Mouse (Mus musculus) E14TG2a.4 (cell line): ENCODE measurements around the gene Zfp637.
"Not testable (repeated sequence)": the region's sequence is repeated elsewhere in the genome, so short reads cannot be mapped to it uniquely, and the experiment has no call there.

Experiments
- H3K27me3 ChIP-seq: 2 replicates; pipeline ENCODE4 v1.6.1; 2014; ENCODE audit warnings: low read length, control low read depth; ENCODE audit not compliant: insufficient read depth
- H3K36me3 ChIP-seq: 2 replicates; pipeline ENCODE4 v1.6.1; 2014; ENCODE audit warnings: low read length, control low read depth; ENCODE audit not compliant: insufficient read depth
- H3K4me1 ChIP-seq: replicated peaks from 2 replicates; pipeline ENCODE4 v1.6.1; 2014; ENCODE audit warnings: low read depth, low read length, control low read depth
- H3K4me3 ChIP-seq: replicated peaks from 2 replicates; pipeline ENCODE4 v1.5.1; 2014; ENCODE audit warnings: mild to moderate bottlenecking, low read length
- H3K9me3 ChIP-seq: 2 replicates; pipeline ENCODE4 v1.6.1; 2014; ENCODE audit warnings: low read length, control low read depth
- CTCF ChIP-seq: conservative IDR thresholded peaks from 2 replicates; pipeline ENCODE4 v1.5.1; 2014; ENCODE audit warnings: low read length
- NANOG ChIP-seq: IDR thresholded peaks from 2 replicates; pipeline ENCODE4 v1.6.1; 2014; ENCODE audit warnings: borderline replicate concordance, low read length, mixed read lengths
- POU5F1 ChIP-seq: IDR thresholded peaks from 2 replicates; pipeline ENCODE4 v1.6.1; 2014; ENCODE audit warnings: low read length, borderline replicate concordance

The Zfp637 gene

GRCm38 (mm10) chr6:117848577-117848976 lies 7.6 kb downstream of the Zfp637 start:
- Histone ChIP-seq H3K27me3 (0 out of 2 replicates have a peak, but pooled peaks cover 4% of the 10 kb centered on the region), H3K4me3 (no peak overlapping the region), H3K4me1 (no peaks in the 10 kb centered on the region), H3K36me3 (peaks cover 29% of the 10 kb centered on the region), H3K9me3 (no peaks in the 10 kb centered on the region)
- TF ChIP-seq POU5F1 (no peak), NANOG (no peak), CTCF (no peak)

GRCm38 (mm10) chr6:117851747-117852146 lies 10.8 kb downstream of the Zfp637 start:
- Histone ChIP-seq H3K9me3 (no peaks in the 10 kb centered on the region), H3K4me3 (no peak overlapping the region), H3K27me3 (0 out of 2 replicates have a peak, but pooled peaks cover 4% of the 10 kb centered on the region), H3K4me1 (no peaks in the 10 kb centered on the region), H3K36me3 (no peaks in the 10 kb centered on the region)
- TF ChIP-seq NANOG (no peak), CTCF (no peak)

GRCm38 (mm10) chr6:117857990-117858389 lies 17.0 kb downstream of the Zfp637 start:
- TF ChIP-seq CTCF = no peak
- no peak for TF ChIP-seq POU5F1
- no peak for TF ChIP-seq NANOG
- Histone ChIP-seq H3K4me3 (no peak overlapping the region), H3K27me3 (no peaks in the 10 kb centered on the region)

GRCm38 (mm10) chr6:117861848-117862247 lies 20.9 kb downstream of the Zfp637 start, which contains the start of gene Zfp239:
Gene Zfp239 (plus strand): TSS chr6:117862100.
- no peak for TF ChIP-seq NANOG
- no peak for TF ChIP-seq CTCF
- no peak for TF ChIP-seq POU5F1
- H3K9me3 ChIP-seq = no peaks in the 10 kb centered on the region
- H3K4me3 ChIP-seq = peak within 1 kb of the TSS; percentile 97
- H3K4me1 ChIP-seq = peaks cover 21% of the 10 kb centered on the region
- peaks cover 9% of the 10 kb centered on the region for H3K36me3 ChIP-seq
- H3K27me3 ChIP-seq = no peaks in the 10 kb centered on the region

More at GRCm38 (mm10) chr6:117857990-117858389, 17.0 kb downstream of the Zfp637 start:
- Histone ChIP-seq H3K4me1 (peaks cover 12% of the 10 kb centered on the region), H3K9me3 (no peaks in the 10 kb centered on the region), H3K36me3 (no peaks in the 10 kb centered on the region)

- Histone ChIP-seq H3K9me3 (no peaks in the 10 kb centered on the region), H3K27me3 (no peaks in the 10 kb centered on the region)
- no peak for TF ChIP-seq POU5F1
- TF ChIP-seq CTCF = no peak
Measured at GRCm38 (mm10) chr6:117862465-117862864, 21.5 kb downstream of the Zfp637 start.

GRCm38 (mm10) chr6:117862899-117863620 lies 22.1 kb downstream of the Zfp637 start:
- no peaks in the 10 kb centered on the region for H3K9me3 ChIP-seq
- peaks cover 21% of the 10 kb centered on the region for H3K4me1 ChIP-seq
- TF ChIP-seq POU5F1 (no peak), NANOG (no peak), CTCF (no peak)
- no peaks in the 10 kb centered on the region for H3K27me3 ChIP-seq
- peak overlapping the region; percentile 97 for H3K4me3 ChIP-seq
- H3K36me3 ChIP-seq = peaks cover 12% of the 10 kb centered on the region

More at GRCm38 (mm10) chr6:117862465-117862864, 21.5 kb downstream of the Zfp637 start:
- H3K4me1 ChIP-seq = peaks cover 21% of the 10 kb centered on the region
- peak overlapping the region; percentile 97 for H3K4me3 ChIP-seq
- peaks cover 12% of the 10 kb centered on the region for H3K36me3 ChIP-seq

- Histone ChIP-seq H3K4me3 (peak overlapping the region; percentile 97), H3K36me3 (peaks cover 12% of the 10 kb centered on the region), H3K4me1 (peaks cover 21% of the 10 kb centered on the region), H3K9me3 (no peaks in the 10 kb centered on the region), H3K27me3 (no peaks in the 10 kb centered on the region)
- TF ChIP-seq POU5F1 (no peak), NANOG (no peak), CTCF (no peak)
Measured at GRCm38 (mm10) chr6:117863751-117864150, 22.8 kb downstream of the Zfp637 start.

- H3K36me3 ChIP-seq = peaks cover 12% of the 10 kb centered on the region
- H3K4me1 ChIP-seq = peaks cover 37% of the 10 kb centered on the region
- no peak overlapping the region for H3K4me3 ChIP-seq
- TF ChIP-seq POU5F1 (no peak), CTCF (no peak), NANOG (no peak)
- H3K9me3 ChIP-seq = no peaks in the 10 kb centered on the region
- H3K27me3 ChIP-seq = no peaks in the 10 kb centered on the region
Measured at GRCm38 (mm10) chr6:117868187-117868586, 27.2 kb downstream of the Zfp637 start.

GRCm38 (mm10) chr6:117871034-117871433 lies 30.1 kb downstream of the Zfp637 start:
- peaks cover 30% of the 10 kb centered on the region for H3K4me1 ChIP-seq
- H3K4me3 ChIP-seq = peak overlapping the region; percentile 80
- TF ChIP-seq CTCF (no peak), NANOG (no peak)
- peaks cover 11% of the 10 kb centered on the region for H3K36me3 ChIP-seq
- H3K9me3 ChIP-seq = no peaks in the 10 kb centered on the region
- no peaks in the 10 kb centered on the region for H3K27me3 ChIP-seq

GRCm38 (mm10) chr6:117873450-117873849 lies 32.5 kb downstream of the Zfp637 start:
- peaks cover 34% of the 10 kb centered on the region for H3K4me1 ChIP-seq
- H3K36me3 ChIP-seq, H3K27me3 ChIP-seq, H3K9me3 ChIP-seq, H3K4me3 ChIP-seq: not testable (repeated sequence)
